Mouse (Mus musculus) limb, embryonic 13.5 days (tissue): Measurements from ENCODE around the gene 1110059E24Rik. TPM values are rescaled to one million over a fixed set of nuclear protein-coding genes. Genes with fewer than 3 reads are reported as not detected.

Experiments
- ATAC-seq: fragments of 200-750 bp; cut with Nextera tagmentation; 2 replicates; pipeline ENCODE4 v1.8.0; 2017; ENCODE audit warnings: low read depth, moderate number of reproducible peaks, moderate TSS enrichment; ENCODE audit not compliant: low FRiP score
- H3K27ac ChIP-seq: fragments of 300-500 bp; sonication (generic); 2 replicates; pipeline ENCODE4 v1.5.1; 2015; ENCODE audit warnings: inconsistent platforms, mild to moderate bottlenecking, moderate library complexity
- H3K27me3 ChIP-seq: fragments of 300-500 bp; sonication (generic); 2 replicates; pipeline ENCODE4 v1.6.1; 2015; ENCODE audit warnings: mild to moderate bottlenecking, inconsistent platforms
- H3K36me3 ChIP-seq: fragments of 300-500 bp; sonication (generic); 2 replicates; pipeline ENCODE4 v1.6.1; 2015; ENCODE audit warnings: inconsistent platforms, mild to moderate bottlenecking, moderate library complexity
- H3K4me1 ChIP-seq: fragments of 300-500 bp; sonication (generic); 2 replicates; pipeline ENCODE4 v1.6.1; 2015; ENCODE audit warnings: inconsistent platforms
- H3K4me2 ChIP-seq: fragments of 300-500 bp; sonication (generic); replicated peaks from 2 replicates; pipeline ENCODE4 v1.6.1; 2015; ENCODE audit warnings: inconsistent platforms, mild to moderate bottlenecking, moderate library complexity
- H3K4me3 ChIP-seq: fragments of 300-500 bp; sonication (generic); 2 replicates; pipeline ENCODE4 v1.5.1; 2015; ENCODE audit warnings: moderate library complexity, mild to moderate bottlenecking, inconsistent platforms
- H3K9ac ChIP-seq: fragments of 300-500 bp; sonication (generic); 2 replicates; pipeline ENCODE4 v1.6.1; 2015; ENCODE audit warnings: mild to moderate bottlenecking, inconsistent platforms
- H3K9me3 ChIP-seq: fragments of 300-500 bp; sonication (generic); 2 replicates; pipeline ENCODE4 v1.6.1; 2016; ENCODE audit warnings: inconsistent platforms
- WGBS: fragments of 180-500 bp; shearing (Covaris S2); methylation state at CpG from one replicate; pipeline ENCODE4 v1.1.7; 2015; 5-methylcytosine and 5-hydroxymethylcytosine counted together
- polyA plus RNA-seq: library from polyadenylated mRNA; unstranded; fragments of >200 nt; fragmentation: Nextera tagmentation; extraction: Ambion mirVana; gene quantifications from 2 replicates; pipeline ENCODE4 v1.2.1, GENCODE M21; 2015

Gene 1110059E24Rik
- 61.1 and 63.8 TPM in 2 replicates for polyA plus RNA-seq

DNA sequence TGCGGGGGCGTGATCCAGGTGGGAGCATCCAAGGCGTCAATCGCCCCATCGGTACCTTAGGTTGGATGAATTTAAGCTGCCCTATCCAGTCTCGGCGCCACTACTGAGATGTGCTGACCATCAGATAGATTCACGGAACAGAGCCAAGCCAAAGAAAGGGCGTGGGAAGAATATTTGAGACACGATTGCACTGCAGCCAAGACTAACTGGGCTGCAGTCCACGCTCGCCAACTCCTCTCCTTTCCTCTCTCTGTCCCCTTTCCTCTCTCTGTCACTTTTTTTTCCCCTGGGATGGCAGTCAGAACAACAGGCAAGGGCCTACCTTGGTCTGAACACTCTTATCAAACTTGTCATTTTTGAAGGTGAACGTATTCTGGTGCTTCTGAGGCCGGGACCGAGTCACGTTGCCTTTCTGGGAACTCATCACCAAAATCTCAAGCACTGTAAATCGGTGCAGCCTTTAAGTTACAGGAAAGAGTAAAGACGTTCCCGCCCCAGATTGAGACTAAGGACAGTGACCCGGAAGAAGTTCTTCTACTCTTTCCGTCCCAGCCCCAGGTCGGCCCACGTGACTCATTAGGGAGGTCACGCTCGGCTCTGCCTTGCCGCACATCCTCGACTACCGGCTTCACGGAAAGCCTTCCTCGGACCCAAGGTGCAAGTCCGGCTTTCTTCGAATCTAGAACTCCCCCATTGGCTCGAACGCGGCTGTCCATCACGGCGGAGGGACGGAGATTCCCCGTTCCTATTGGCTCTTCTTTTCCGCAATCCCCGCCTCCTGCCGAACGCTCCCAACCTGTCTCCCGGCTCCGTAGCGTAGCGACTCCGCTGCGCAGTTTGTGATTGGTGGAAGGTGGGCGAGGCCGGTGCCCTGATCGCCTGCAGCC is at the start of gene 1110059E24Rik:
Gene 1110059E24Rik, minus strand, starts transcription at position 692 of the 887 bp plus-strand sequence.
- WGBS: 4% methylated on average over 52 of the region's 52 CpGs
- peak within 1 kb of the TSS; percentile 94 for H3K9ac ChIP-seq
- peaks cover 29% of the 10 kb centered on the region for H3K4me1 ChIP-seq
- peak within 1 kb of the TSS; percentile 97 for H3K27ac ChIP-seq
- H3K9me3 ChIP-seq: no peaks in the 10 kb centered on the region
- H3K4me2 ChIP-seq: peak within 1 kb of the TSS; percentile 80
- H3K27me3 ChIP-seq: no peaks in the 10 kb centered on the region
- peak; percentile 99 for ATAC-seq
- peak within 1 kb of the TSS; percentile 90 for H3K4me3 ChIP-seq
- no peaks in the 10 kb centered on the region for H3K36me3 ChIP-seq

DNA sequence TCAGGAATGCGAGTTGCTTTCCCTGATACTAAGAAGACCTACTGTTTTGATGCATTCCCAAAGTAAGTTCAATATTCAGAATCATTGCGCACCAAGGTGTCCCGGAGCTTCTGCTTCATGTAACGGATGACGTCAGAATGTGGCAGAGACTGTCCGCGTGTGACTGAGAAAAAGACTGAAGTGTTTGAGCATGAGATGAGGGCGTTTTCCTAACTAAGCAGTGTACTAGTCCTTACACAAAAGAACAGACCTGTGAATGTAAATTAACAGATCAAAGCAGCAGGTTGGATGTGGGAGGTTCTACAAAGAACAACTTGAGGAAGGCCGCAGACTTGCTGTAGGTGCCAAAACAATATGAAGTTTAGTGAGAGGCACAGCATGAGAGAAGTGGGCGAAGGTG is 28.2 kb upstream of the 1110059E24Rik start:
- H3K27ac ChIP-seq: no peak overlapping the region
- H3K36me3 ChIP-seq: peaks cover 33% of the 10 kb centered on the region
- H3K9ac ChIP-seq: no peak overlapping the region
- no peak for ATAC-seq
- no peaks in the 10 kb centered on the region for H3K4me1 ChIP-seq
- no peaks in the 10 kb centered on the region for H3K9me3 ChIP-seq
- WGBS: 94% methylated on average over 10 of the region's 10 CpGs
- H3K4me2 ChIP-seq: no peak overlapping the region
- H3K27me3 ChIP-seq: no peaks in the 10 kb centered on the region
- H3K4me3 ChIP-seq: no peak overlapping the region

DNA sequence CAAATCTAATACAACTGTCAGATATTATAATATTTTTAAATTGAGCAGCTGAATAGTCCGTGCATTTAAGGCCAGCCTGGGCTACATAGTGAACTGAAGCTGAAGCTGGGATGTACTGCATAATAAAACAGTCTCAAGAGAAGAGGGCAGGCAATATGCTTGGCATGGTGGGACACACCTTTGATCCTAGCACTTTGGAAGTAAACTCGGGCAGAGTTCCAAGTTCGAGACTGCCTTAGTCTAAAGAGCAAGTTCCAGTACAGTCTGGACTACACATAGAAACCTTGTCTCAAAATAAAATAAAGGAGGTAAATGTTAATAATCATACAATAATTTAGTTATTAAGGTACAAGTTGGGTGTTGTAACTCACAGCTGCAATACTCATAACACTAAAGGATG is 27.3 kb upstream of the 1110059E24Rik start:
- Histone ChIP-seq H3K9me3 (peaks cover 2% of the 10 kb centered on the region; the same call in 1 of the 2 replicates), H3K9ac (no peak overlapping the region), H3K36me3 (peaks cover 33% of the 10 kb centered on the region), H3K4me3 (no peak overlapping the region), H3K27ac (no peak overlapping the region), H3K4me2 (no peak overlapping the region), H3K27me3 (no peaks in the 10 kb centered on the region), H3K4me1 (no peaks in the 10 kb centered on the region)
- ATAC-seq: no peak
- 94% methylated on average over 3 of the region's 3 CpGs for WGBS

DNA sequence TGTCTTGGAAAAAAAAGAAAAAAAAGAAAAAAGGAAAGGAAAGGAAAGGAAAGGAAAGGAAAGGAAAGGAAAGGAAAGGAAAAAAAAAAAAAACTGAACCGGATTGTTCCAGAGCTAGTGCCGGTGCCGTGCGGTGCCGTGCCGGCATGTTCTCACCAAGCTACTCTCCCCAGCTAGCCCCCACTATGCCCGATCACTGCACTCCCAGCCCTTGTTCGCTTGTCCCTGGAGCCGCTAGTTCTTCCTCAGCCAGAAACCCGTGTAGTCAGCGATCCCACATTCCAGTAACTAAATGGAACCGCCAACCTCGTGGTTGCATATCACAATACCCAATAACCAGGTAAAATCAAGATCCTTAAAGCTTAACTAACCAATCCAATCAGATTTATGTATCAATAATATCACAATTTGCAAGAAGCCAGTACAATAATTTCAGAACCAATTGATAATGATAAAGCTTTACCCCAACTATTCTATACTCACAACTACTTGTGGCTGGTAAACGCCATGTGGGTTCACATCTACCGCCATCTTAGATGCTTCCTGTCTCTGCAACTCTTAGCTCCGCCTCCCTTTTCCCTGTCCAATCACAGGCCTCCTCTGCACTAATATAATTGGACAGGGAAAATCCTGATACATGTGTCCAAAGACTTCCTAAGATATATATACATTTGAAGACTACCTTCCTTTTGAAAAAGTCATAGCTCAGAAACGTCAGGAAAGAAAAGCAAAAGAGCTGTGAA is 21.7 kb upstream of the 1110059E24Rik start:
- Histone ChIP-seq H3K27ac (no peak overlapping the region), H3K9ac (no peak overlapping the region), H3K9me3 (peaks cover 10% of the 10 kb centered on the region; the same call in 1 of the 2 replicates), H3K4me1 (no peaks in the 10 kb centered on the region), H3K36me3 (peaks cover 18% of the 10 kb centered on the region), H3K27me3 (no peaks in the 10 kb centered on the region), H3K4me2 (no peak overlapping the region), H3K4me3 (no peak overlapping the region)
- 98% methylated on average over 17 of the region's 17 CpGs for WGBS
- no peak for ATAC-seq

GRCm38 (mm10) chr19:21669650-21670049 is 16.9 kb upstream of the 1110059E24Rik start:
- H3K27me3 ChIP-seq: no peaks in the 10 kb centered on the region
- peaks cover 7% of the 10 kb centered on the region; the same call in 1 of the 2 replicates for H3K36me3 ChIP-seq
- no peak overlapping the region for H3K27ac ChIP-seq
- H3K4me1 ChIP-seq: no peaks in the 10 kb centered on the region
- H3K4me3 ChIP-seq: no peak overlapping the region
- ATAC-seq: no peak
- H3K9ac ChIP-seq: no peak overlapping the region
- H3K4me2 ChIP-seq: no peak overlapping the region
- WGBS: 80% methylated on average over 4 of the region's 4 CpGs
- H3K9me3 ChIP-seq: peaks cover 3% of the 10 kb centered on the region; the same call in 1 of the 2 replicates

- Histone ChIP-seq H3K27ac (no peak overlapping the region), H3K27me3 (no peaks in the 10 kb centered on the region), H3K4me2 (no peak overlapping the region), H3K9me3 (no peaks in the 10 kb centered on the region), H3K36me3 (no peaks in the 10 kb centered on the region), H3K4me1 (peaks cover 7% of the 10 kb centered on the region; the same call in 1 of the 2 replicates), H3K9ac (no peak overlapping the region), H3K4me3 (no peak overlapping the region)
- WGBS: 84% methylated on average over 4 of the region's 4 CpGs
- ATAC-seq: no peak
These were observed 11.1 kb upstream of the 1110059E24Rik start for GRCm38 (mm10) chr19:21663756-21664456.

GRCm38 (mm10) chr19:21660734-21661133 is 8.0 kb upstream of the 1110059E24Rik start:
- no peak for ATAC-seq
- H3K36me3 ChIP-seq: no peaks in the 10 kb centered on the region
- no peak overlapping the region for H3K4me2 ChIP-seq
- H3K27ac ChIP-seq: no peak overlapping the region
- H3K9ac ChIP-seq: no peak overlapping the region
- 77% methylated on average over 1 of the region's 1 CpGs for WGBS
- no peaks in the 10 kb centered on the region for H3K27me3 ChIP-seq
- no peaks in the 10 kb centered on the region for H3K9me3 ChIP-seq
- peaks cover 8% of the 10 kb centered on the region; the same call in 1 of the 2 replicates for H3K4me1 ChIP-seq
- no peak overlapping the region for H3K4me3 ChIP-seq

GRCm38 (mm10) chr19:21654788-21655187 is 2.0 kb upstream of the 1110059E24Rik start:
- peaks cover 29% of the 10 kb centered on the region for H3K4me1 ChIP-seq
- peak overlapping the region; percentile 65 for H3K4me2 ChIP-seq
- no peaks in the 10 kb centered on the region for H3K36me3 ChIP-seq
- H3K27me3 ChIP-seq: no peaks in the 10 kb centered on the region
- H3K9ac ChIP-seq: peak overlapping the region; percentile 94; the same call in 1 of the 2 replicates
- no peak overlapping the region for H3K27ac ChIP-seq
- peak overlapping the region; percentile 90 for H3K4me3 ChIP-seq
- no peaks in the 10 kb centered on the region for H3K9me3 ChIP-seq
- WGBS: 79% methylated on average over 7 of the region's 7 CpGs
- no peak for ATAC-seq

- under 1% methylated on average over 59 of the region's 105 CpGs for WGBS
- H3K4me3 ChIP-seq: peak within 1 kb of the TSS; percentile 90
- peak within 1 kb of the TSS; percentile 80 for H3K4me2 ChIP-seq
- H3K9ac ChIP-seq: peak within 1 kb of the TSS; percentile 94
- H3K36me3 ChIP-seq: no peaks in the 10 kb centered on the region
- no peaks in the 10 kb centered on the region for H3K9me3 ChIP-seq
- peak within 1 kb of the TSS; percentile 97 for H3K27ac ChIP-seq
- H3K4me1 ChIP-seq: peaks cover 29% of the 10 kb centered on the region
- peak; percentile 46 for ATAC-seq
- no peaks in the 10 kb centered on the region for H3K27me3 ChIP-seq
These were observed 601 bp upstream of the 1110059E24Rik start, which contains the start of gene Abhd17b for GRCm38 (mm10) chr19:21653172-21653981. Gene Abhd17b (plus strand): TSS chr19:21653185.

DNA sequence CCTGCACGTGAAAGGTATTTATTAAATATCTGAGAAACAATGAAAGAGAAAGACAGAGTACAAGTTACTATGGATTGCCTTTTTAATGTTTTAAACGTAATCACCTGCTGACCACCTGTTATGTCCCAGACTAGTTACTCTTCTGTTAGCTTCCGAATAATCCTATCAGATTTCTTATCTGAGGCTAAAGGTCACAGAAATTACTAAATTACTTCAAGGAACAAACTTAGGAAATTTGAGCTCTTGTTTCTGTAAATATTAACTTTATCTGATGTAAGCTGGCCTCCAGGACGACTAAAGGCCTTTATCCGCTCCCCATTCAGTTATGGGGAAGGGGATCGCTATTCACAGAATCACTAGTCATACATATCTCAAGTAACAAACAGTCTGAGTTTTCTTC is 1.1 kb downstream of the 1110059E24Rik start:
- Histone ChIP-seq H3K27ac (no peak overlapping the region), H3K4me2 (peak overlapping the region; percentile 80), H3K9me3 (no peaks in the 10 kb centered on the region), H3K27me3 (no peaks in the 10 kb centered on the region), H3K4me3 (peak overlapping the region; percentile 90), H3K36me3 (no peaks in the 10 kb centered on the region), H3K4me1 (peaks cover 29% of the 10 kb centered on the region), H3K9ac (peak overlapping the region; percentile 94)
- WGBS: 48% methylated on average over 6 of the region's 6 CpGs
- ATAC-seq: no peak

DNA sequence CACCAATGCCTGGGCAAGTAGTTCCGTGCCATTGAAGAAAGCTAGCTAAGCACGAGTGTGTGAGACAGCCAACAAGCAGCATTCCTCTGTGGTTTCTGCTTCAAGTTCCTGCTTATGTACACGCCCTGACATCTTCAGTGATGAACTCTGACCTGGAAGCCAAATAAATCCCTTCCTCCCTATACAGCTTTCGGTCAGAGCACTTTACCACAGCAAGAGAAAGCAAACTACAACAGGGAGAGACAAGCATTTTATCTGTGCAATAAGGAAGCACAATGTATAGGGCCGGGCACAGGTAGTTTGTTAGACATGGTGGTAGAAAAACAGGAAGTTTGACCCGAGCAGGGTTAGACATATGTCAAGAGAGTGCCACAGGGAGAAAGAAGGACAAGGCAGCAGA is 6.6 kb downstream of the 1110059E24Rik start:
- H3K9ac ChIP-seq: no peak overlapping the region
- no peak overlapping the region for H3K4me3 ChIP-seq
- no peaks in the 10 kb centered on the region for H3K27me3 ChIP-seq
- no peak overlapping the region for H3K27ac ChIP-seq
- 82% methylated on average over 6 of the region's 6 CpGs for WGBS
- H3K9me3 ChIP-seq: no peaks in the 10 kb centered on the region
- H3K4me2 ChIP-seq: no peak overlapping the region
- no peak for ATAC-seq
- peaks cover 3% of the 10 kb centered on the region; the same call in 1 of the 2 replicates for H3K4me1 ChIP-seq
- no peaks in the 10 kb centered on the region for H3K36me3 ChIP-seq
